Mouse (Mus musculus): ENCODE data around the gene Irs2. TPM values are rescaled to one million over a fixed set of nuclear protein-coding genes. Genes with fewer than 3 reads are reported as not detected.

Gene Irs2
- total RNA-seq, 2 experiments from 2014 or later = 44.6 to 47.4 TPM

DNA sequence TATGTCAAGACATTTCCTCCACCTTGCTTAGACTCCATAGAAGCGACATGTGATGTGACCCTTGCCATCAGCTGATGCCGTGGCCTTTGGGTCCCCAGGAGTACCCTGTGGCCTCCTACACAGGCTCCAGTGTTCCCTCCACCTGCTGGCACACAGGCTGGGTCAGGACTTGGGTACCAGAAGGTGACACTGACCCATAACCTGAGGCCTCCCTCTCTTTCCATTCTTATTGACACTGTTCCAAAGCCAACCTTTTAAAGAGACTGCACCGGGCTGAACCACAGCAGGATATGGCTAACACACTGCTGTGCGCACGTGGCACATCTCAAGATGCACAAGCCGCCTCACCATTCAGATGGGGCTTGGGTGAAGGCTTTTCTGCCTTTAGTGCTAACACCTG, 70.0 kb downstream of the Irs2 start:
- DNase-seq (ENCODE audit: extremely low spot score in 1 of 2, low spot score in 2 of 2) = no peak
- intact Hi-C loops (cut with DNase I) = no loop called here

DNA sequence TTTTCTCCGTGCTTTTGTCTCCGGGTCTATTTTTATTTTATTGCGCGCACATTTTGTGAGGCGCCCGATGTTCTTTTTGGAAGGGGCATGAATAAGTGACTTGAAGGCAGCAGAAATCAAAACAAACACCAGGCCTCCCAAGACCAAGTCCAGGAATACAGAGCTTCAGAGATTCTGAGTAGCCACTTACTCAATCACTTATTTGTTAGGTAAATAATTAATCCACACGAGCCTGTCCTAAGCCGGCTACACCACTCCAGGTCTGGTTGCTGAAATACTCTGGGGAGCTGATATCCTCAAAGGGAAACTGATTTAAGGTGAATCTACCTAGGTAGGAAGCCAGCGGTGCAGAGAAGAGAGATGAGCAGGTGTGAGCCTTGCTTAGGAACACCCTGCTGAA, 71.6 kb downstream of the Irs2 start:
- DNase-seq (ENCODE audit: extremely low spot score in 1 of 2, low spot score in 2 of 2) = no peak
- intact Hi-C loops (cut with DNase I) = no loop called here

DNA sequence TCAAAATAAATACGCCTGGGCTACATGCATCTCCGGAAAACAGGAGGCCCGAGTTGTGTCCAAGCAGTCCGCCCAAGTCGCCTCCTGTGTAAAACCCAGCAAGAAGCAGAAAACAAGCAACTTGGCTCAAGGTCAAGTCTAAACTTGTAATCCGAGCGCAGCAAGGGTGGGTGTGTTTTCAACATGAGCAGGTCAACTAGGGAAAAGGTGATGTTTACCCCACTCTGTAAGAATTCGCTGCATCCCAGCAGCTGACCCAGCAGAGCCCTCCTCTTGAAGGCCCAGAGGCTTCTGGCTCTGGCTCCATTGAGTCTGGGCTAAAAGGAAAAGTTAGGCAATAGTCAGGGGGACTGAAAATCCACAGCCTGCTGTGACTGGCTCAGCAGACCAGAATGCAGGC, 73.0 kb downstream of the Irs2 start:
- no peak for DNase-seq (ENCODE audit: extremely low spot score in 1 of 2, low spot score in 2 of 2)
- intact Hi-C loops (cut with DNase I) = no loop called here
